Mouse (Mus musculus) ES-E14 (cell line): ENCODE measurements around the gene Fev. TPM values are rescaled to one million over a fixed set of nuclear protein-coding genes. Genes with fewer than 3 reads are reported as not detected.

Experiments
- DNase-seq: peaks from one replicate; pipeline ENCODE4 v3.0.0-alpha.2; 2013; ENCODE audit warnings: low read depth, low spot score
- H3K27ac ChIP-seq: 2 replicates; pipeline ENCODE4 v1.5.1; 2012; ENCODE audit warnings: low read depth, mild to moderate bottlenecking, low read length, moderate library complexity, mixed read lengths; ENCODE audit not compliant: poor library complexity, insufficient read depth, severe bottlenecking
- H3K36me3 ChIP-seq: 2 replicates; pipeline ENCODE4 v1.6.1; 2012; ENCODE audit warnings: mild to moderate bottlenecking, low read length, moderate library complexity, mixed read lengths; ENCODE audit not compliant: control insufficient read depth, poor library complexity, insufficient read depth, severe bottlenecking
- H3K4me1 ChIP-seq, 2 experiments: fragments of 150-350 bp in 1 of 2; sonication (generic) in 1 of 2; 2 replicates each; pipeline ENCODE4 v1.6.1; 2012; ENCODE audit warnings: low read length in 2 of 2, mild to moderate bottlenecking in 1 of 2, mixed read lengths in 1 of 2; ENCODE audit not compliant: control insufficient read depth in 2 of 2, insufficient read depth in 2 of 2, poor library complexity in 1 of 2
- H3K4me3 ChIP-seq, 2 experiments: fragments of 150-350 bp in 1 of 2; sonication (generic) in 1 of 2; 2 replicates each; pipeline ENCODE4 v1.5.1; 2012; ENCODE audit warnings: low read length in 2 of 2, low read depth in 1 of 2, mild to moderate bottlenecking in 1 of 2, mixed read lengths in 1 of 2; ENCODE audit not compliant: insufficient read depth in 1 of 2, poor library complexity in 1 of 2, severe bottlenecking in 1 of 2
- H3K9ac ChIP-seq: 2 replicates; pipeline ENCODE4 v1.6.1; 2012; ENCODE audit warnings: low read depth, mild to moderate bottlenecking, low read length, mixed read lengths; ENCODE audit not compliant: poor library complexity, insufficient read depth, severe bottlenecking
- H3K9me3 ChIP-seq: fragments of 150-350 bp; sonication (generic); 2 replicates; pipeline ENCODE4 v1.6.1; 2012; ENCODE audit warnings: low read depth, mild to moderate bottlenecking, low read length; ENCODE audit not compliant: control insufficient read depth, insufficient read depth
- CHD2 ChIP-seq: IDR thresholded peaks from 2 replicates; pipeline ENCODE4 v1.6.1; 2014; ENCODE audit warnings: mild to moderate bottlenecking, low read depth, low read length, inconsistent platforms
- HCFC1 ChIP-seq: IDR thresholded peaks from 2 replicates; pipeline ENCODE4 v1.6.1; 2012; ENCODE audit warnings: low read length, inconsistent platforms, borderline replicate concordance; ENCODE audit not compliant: insufficient read depth
- MAFK ChIP-seq: IDR thresholded peaks from 2 replicates; pipeline ENCODE4 v1.6.1; 2014; ENCODE audit warnings: mild to moderate bottlenecking, low read depth, low read length, inconsistent platforms; ENCODE audit not compliant: insufficient read depth
- ZC3H11A ChIP-seq: IDR thresholded peaks from 2 replicates; pipeline ENCODE4 v1.6.1; 2012; ENCODE audit warnings: low read depth, mild to moderate bottlenecking, inconsistent platforms, low read length, borderline replicate concordance
- ZNF384 ChIP-seq: IDR thresholded peaks from 2 replicates; pipeline ENCODE4 v1.6.1; 2012; ENCODE audit warnings: low read depth, low read length, inconsistent platforms
- in situ Hi-C, 2 experiments: fragments of 600-800 bp; cut with MboI; formaldehyde crosslinking; loops; one replicate each; pipeline ENCODE4 v1.15.1; 2025; ENCODE audit warnings: low sequenced_read_pairs in 2 of 2, inconsistent platforms in 1 of 2; ENCODE audit not compliant: unreplicated experiment in 2 of 2
- total RNA-seq: library from RNA; depleted of rRNA; stranded (reverse); fragments of 300-350 nt; gene quantifications from 2 replicates; pipeline ENCODE4 v1.2.3, GENCODE M21; 2012

The Fev gene
- total RNA-seq, 1 experiment, result not detected

GRCm38 (mm10) chr1:74858171-74858719 is 27.0 kb downstream of the Fev start:
- Histone ChIP-seq H3K27ac (no peak overlapping the region), H3K36me3 (no peaks in the 10 kb centered on the region), H3K4me1 (peaks cover 5 to 28% of the 10 kb centered on the region in 2 experiments; a peak in 3 of 4 replicates), H3K4me3 (peak overlapping the region; percentile 58 to 73), H3K9me3 (no peaks in the 10 kb centered on the region), H3K9ac (no peak overlapping the region)
- in situ Hi-C loops, result loop anchor here in 1 of 2 experiments (10.0 kb wide), 2 partner anchors 53 to 83 kb away; partner anchors contain the start of gene Wnt6
- DNase-seq, result peak; percentile 87
- TF ChIP-seq ZC3H11A, result no peak
- TF ChIP-seq MAFK, result 0 out of 2 replicates have a peak, but pooled peaks have one; percentile 6

DNA sequence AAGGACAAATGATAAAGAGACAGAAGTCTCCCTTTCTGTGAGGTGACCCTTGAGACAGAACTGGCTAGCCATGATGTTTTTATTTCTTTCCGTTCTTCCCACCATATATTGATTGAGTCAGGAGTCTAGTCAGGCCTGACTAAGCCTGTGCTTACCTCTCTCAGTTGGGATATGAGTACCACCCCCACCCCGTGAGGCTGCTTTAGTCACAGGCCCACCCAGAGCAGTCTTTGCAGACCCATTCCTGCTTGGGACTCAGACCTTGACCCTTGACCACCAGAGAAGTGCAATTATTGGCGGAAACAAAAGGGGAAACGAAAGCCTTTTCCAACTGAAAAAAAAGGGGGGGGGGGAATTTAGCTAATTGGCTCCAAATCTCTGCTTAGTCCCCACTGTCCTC is 27.5 kb downstream of the Fev start:
- H3K9ac ChIP-seq, result no peak overlapping the region
- peak overlapping the region in 1 of 2 experiments; percentile 73; a peak in 2 of 4 replicates for H3K4me3 ChIP-seq
- TF ChIP-seq HCFC1, result no peak
- no peak for TF ChIP-seq MAFK
- TF ChIP-seq ZC3H11A, result no peak
- TF ChIP-seq ZNF384, result no peak
- no peak for TF ChIP-seq CHD2

GRCm38 (mm10) chr1:74857201-74857600 is 28.0 kb downstream of the Fev start:
- no peaks in the 10 kb centered on the region for H3K36me3 ChIP-seq
- DNase-seq, result no peak
- H3K27ac ChIP-seq, result no peak overlapping the region
- TF ChIP-seq MAFK (no peak), ZC3H11A (no peak), ZNF384 (no peak), HCFC1 (no peak), CHD2 (no peak)
- H3K9ac ChIP-seq, result no peak overlapping the region
- H3K4me3 ChIP-seq, result no peak overlapping the region
- no peaks in the 10 kb centered on the region for H3K9me3 ChIP-seq
- peaks cover 5 to 28% of the 10 kb centered on the region in 2 experiments; a peak in 3 of 4 replicates for H3K4me1 ChIP-seq
- in situ Hi-C loops, result loop anchor here in 1 of 2 experiments (10.0 kb wide), 2 partner anchors 52 to 82 kb away; partner anchors contain the start of gene Wnt6

More for the DNA sequence above, 27.5 kb downstream of the Fev start:
- DNase-seq, result no peak
- Histone ChIP-seq H3K27ac (no peak overlapping the region), H3K36me3 (no peaks in the 10 kb centered on the region), H3K9me3 (no peaks in the 10 kb centered on the region), H3K4me1 (peaks cover 5 to 28% of the 10 kb centered on the region in 2 experiments; a peak in 3 of 4 replicates)
- in situ Hi-C loops, result loop anchor here in 1 of 2 experiments (10.0 kb wide), 2 partner anchors 53 to 83 kb away; partner anchors contain the start of gene Wnt6

- Histone ChIP-seq H3K9ac (no peak overlapping the region), H3K4me3 (peak overlapping the region in 1 of 2 experiments; percentile 16; a peak in 2 of 4 replicates), H3K36me3 (no peaks in the 10 kb centered on the region), H3K9me3 (no peaks in the 10 kb centered on the region), H3K4me1 (peaks cover 5 to 30% of the 10 kb centered on the region in 2 experiments; a peak in 3 of 4 replicates), H3K27ac (no peak overlapping the region)
- DNase-seq, result no peak
- no peak for TF ChIP-seq ZC3H11A
- no peak for TF ChIP-seq MAFK
- TF ChIP-seq ZNF384, result no peak
- TF ChIP-seq HCFC1, result no peak
- no peak for TF ChIP-seq CHD2
- in situ Hi-C loops, result loop anchor here in 1 of 2 experiments (10.0 kb wide), 2 partner anchors 52 to 82 kb away; partner anchors contain the start of gene Wnt6
These were observed 28.4 kb downstream of the Fev start for GRCm38 (mm10) chr1:74856791-74857190.
